Mouse (Mus musculus) hindbrain, embryonic 14.5 days (tissue): Measurements from ENCODE around the gene S100a3. TPM values are rescaled to one million over a fixed set of nuclear protein-coding genes. Genes with fewer than 3 reads are reported as not detected.
A peak's percentile ranks its signal among the peaks of the same experiment; 100 is the strongest.

Source experiments
- ATAC-seq: fragments of 200-750 bp; cut with Nextera tagmentation; 2 replicates; pipeline ENCODE4 v1.8.0; 2017; ENCODE audit warnings: moderate number of reproducible peaks, mild to moderate bottlenecking, moderate TSS enrichment, moderate library complexity; ENCODE audit not compliant: low FRiP score
- DNase-seq: peaks from one replicate; pipeline ENCODE4 v3.0.0-alpha.2; 2015; ENCODE audit warnings: low spot score
- H3K27ac ChIP-seq: fragments of 300-500 bp; sonication (generic); 2 replicates; pipeline ENCODE4 v1.5.1; 2014; ENCODE audit warnings: mild to moderate bottlenecking, moderate library complexity
- H3K27me3 ChIP-seq: fragments of 300-500 bp; sonication (generic); 2 replicates; pipeline ENCODE4 v1.6.1; 2014; ENCODE audit warnings: mild to moderate bottlenecking, low read length, mixed read lengths; ENCODE audit not compliant: control insufficient read depth, insufficient read depth
- H3K36me3 ChIP-seq: fragments of 300-500 bp; sonication (generic); replicated peaks from 2 replicates; pipeline ENCODE4 v1.6.1; 2014; ENCODE audit not compliant: control insufficient read depth, insufficient read depth
- H3K4me1 ChIP-seq: fragments of 300-500 bp; sonication (generic); replicated peaks from 2 replicates; pipeline ENCODE4 v1.6.1; 2014; ENCODE audit warnings: antibody characterized with exemption, low read length, mixed read lengths; ENCODE audit not compliant: control insufficient read depth, insufficient read depth
- H3K4me2 ChIP-seq: fragments of 300-500 bp; sonication (generic); replicated peaks from 2 replicates; pipeline ENCODE4 v1.6.1; 2014; ENCODE audit warnings: mild to moderate bottlenecking, moderate library complexity
- H3K4me3 ChIP-seq: fragments of 300-500 bp; sonication (generic); replicated peaks from 2 replicates; pipeline ENCODE4 v1.5.1; 2014; ENCODE audit warnings: mild to moderate bottlenecking, low read length
- H3K9ac ChIP-seq: fragments of 300-500 bp; sonication (generic); 2 replicates; pipeline ENCODE4 v1.6.1; 2014
- H3K9me3 ChIP-seq: fragments of 300-500 bp; sonication (generic); 2 replicates; pipeline ENCODE4 v1.6.1; 2016; ENCODE audit warnings: low read length; ENCODE audit not compliant: control insufficient read depth
- WGBS: fragments of 180-500 bp; shearing (Covaris S2); extraction: QIAGEN DNeasy Blood & Tissue Kit; methylation state at CpG from one replicate; pipeline ENCODE4 v1.1.7; 2014; 5-methylcytosine and 5-hydroxymethylcytosine counted together
- polyA plus RNA-seq: library from polyadenylated mRNA; unstranded; fragments of >200 nt; fragmentation: Nextera tagmentation; extraction: Ambion mirVana; gene quantifications from 2 replicates; pipeline ENCODE4 v1.2.1, GENCODE M21; 2014

The S100a3 gene
- polyA plus RNA-seq, 1 experiment from 2014 or later = 2.4 TPM

DNA sequence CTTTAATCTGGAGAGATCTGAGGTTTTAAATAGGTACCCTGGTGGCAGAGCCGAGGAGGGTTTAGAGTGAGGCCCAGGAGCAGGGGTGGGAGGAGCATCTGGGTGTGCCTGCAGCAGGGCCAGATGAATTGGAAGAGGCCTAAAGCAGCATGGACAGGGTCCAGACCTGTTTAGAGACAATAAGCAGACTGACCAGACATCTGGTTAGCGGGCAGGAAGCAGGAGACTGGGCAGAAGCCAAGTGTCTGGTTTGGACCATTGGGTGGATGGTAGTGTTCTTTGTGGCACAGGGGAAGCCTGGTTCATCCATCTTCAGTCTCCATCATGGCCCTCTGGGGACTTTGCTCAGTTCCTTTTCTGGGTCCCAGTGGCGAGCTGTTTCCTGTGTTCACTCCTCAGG is 23.5 kb downstream of the S100a3 start:
- ATAC-seq = no peak
- no peaks in the 10 kb centered on the region for H3K4me1 ChIP-seq
- no peak overlapping the region for H3K9ac ChIP-seq
- no peaks in the 10 kb centered on the region for H3K9me3 ChIP-seq
- DNase-seq = no peak
- no peaks in the 10 kb centered on the region for H3K36me3 ChIP-seq
- H3K4me2 ChIP-seq = no peak overlapping the region
- WGBS = 46% methylated on average over 3 of the region's 3 CpGs
- H3K27me3 ChIP-seq = no peaks in the 10 kb centered on the region
- no peak overlapping the region for H3K27ac ChIP-seq
- no peak overlapping the region for H3K4me3 ChIP-seq

DNA sequence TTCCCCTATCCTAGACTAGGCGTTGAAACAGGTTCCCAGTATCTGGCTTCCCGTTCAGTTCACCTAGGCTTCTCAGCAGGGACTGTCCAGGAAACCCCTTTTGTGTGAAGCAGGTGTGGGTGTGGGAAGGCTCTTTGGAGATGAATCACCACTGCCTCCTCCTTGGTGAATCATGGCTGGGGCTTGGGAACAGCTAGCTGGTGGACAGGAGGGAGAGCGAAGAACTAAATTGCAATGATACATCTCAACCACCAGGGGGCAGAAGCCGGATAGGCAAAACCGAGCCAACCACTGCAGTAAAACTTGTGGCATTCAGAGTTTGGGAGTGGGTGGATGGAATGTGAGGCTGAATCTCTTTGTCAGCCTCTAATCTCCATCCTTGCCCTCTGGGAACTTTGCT is 25.2 kb downstream of the S100a3 start:
- DNase-seq = peak; percentile 75
- no peaks in the 10 kb centered on the region for H3K27me3 ChIP-seq
- no peak overlapping the region for H3K9ac ChIP-seq
- H3K9me3 ChIP-seq = no peaks in the 10 kb centered on the region
- 37% methylated on average over 5 of the region's 5 CpGs for WGBS
- H3K27ac ChIP-seq = no peak overlapping the region
- no peak overlapping the region for H3K4me3 ChIP-seq
- no peaks in the 10 kb centered on the region for H3K36me3 ChIP-seq
- H3K4me2 ChIP-seq = no peak overlapping the region
- H3K4me1 ChIP-seq = no peaks in the 10 kb centered on the region
- no peak for ATAC-seq

DNA sequence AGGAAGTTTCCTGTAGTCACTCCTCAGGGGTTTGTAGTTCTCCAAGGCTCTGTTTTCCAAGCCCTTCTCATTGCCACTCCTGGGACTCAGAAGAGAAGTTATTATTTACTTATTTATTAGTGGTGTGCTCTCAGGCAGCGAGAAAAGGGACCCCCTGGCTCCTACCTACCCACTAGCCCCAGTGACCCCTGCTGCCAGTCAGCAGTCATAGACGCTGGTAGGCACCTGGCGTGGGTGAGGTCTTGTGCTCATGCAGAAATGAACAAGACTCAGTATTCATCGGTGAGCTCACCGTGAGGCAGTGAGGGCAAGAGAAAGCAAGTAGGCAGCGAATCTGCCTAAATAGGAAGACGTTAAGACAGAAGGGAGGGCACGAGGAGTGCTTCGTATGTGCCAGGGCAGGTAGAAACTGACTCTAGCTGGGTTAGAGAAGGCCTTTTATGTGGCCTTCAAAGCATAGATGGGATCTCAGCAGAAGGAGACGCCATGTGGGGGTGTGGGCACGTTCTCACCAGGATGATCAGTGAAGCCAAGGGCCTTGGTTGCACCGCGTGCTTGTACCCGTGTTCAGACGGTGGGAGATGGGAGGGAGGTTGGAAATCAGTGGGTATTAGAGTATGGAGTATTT is 25.8 kb downstream of the S100a3 start:
- 86% methylated on average over 15 of the region's 15 CpGs for WGBS
- Histone ChIP-seq H3K9ac (no peak overlapping the region), H3K36me3 (no peaks in the 10 kb centered on the region), H3K9me3 (no peaks in the 10 kb centered on the region), H3K4me1 (no peaks in the 10 kb centered on the region), H3K4me3 (no peak overlapping the region), H3K27ac (no peak overlapping the region), H3K4me2 (no peak overlapping the region), H3K27me3 (no peaks in the 10 kb centered on the region)
- no peak for DNase-seq
- ATAC-seq = no peak

DNA sequence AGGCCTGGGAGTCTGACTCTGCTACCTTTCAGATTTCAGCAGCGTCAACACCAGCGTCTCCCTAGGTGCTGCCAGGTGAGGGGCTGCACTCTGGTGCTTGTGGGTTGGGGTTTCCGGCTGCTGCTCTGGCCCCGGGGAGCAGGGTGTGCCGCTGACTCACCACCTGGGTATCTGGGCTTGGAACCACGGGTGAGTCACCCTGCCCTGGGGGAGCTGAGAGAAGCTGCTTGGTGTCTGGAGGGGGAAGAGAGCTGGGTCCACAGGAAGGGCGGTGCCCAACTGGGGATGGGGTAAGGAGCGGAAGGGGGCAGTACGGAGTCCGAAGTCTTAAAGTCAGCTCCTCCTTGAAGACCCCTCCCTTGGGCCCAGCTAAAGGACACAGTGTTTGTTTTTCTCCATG is 26.5 kb downstream of the S100a3 start:
- no peaks in the 10 kb centered on the region for H3K36me3 ChIP-seq
- H3K4me1 ChIP-seq = no peaks in the 10 kb centered on the region
- H3K4me3 ChIP-seq = no peak overlapping the region
- 76% methylated on average over 10 of the region's 10 CpGs for WGBS
- ATAC-seq = no peak
- no peak for DNase-seq
- H3K9me3 ChIP-seq = no peaks in the 10 kb centered on the region
- H3K4me2 ChIP-seq = no peak overlapping the region
- H3K27me3 ChIP-seq = no peaks in the 10 kb centered on the region
- H3K9ac ChIP-seq = no peak overlapping the region
- no peak overlapping the region for H3K27ac ChIP-seq

DNA sequence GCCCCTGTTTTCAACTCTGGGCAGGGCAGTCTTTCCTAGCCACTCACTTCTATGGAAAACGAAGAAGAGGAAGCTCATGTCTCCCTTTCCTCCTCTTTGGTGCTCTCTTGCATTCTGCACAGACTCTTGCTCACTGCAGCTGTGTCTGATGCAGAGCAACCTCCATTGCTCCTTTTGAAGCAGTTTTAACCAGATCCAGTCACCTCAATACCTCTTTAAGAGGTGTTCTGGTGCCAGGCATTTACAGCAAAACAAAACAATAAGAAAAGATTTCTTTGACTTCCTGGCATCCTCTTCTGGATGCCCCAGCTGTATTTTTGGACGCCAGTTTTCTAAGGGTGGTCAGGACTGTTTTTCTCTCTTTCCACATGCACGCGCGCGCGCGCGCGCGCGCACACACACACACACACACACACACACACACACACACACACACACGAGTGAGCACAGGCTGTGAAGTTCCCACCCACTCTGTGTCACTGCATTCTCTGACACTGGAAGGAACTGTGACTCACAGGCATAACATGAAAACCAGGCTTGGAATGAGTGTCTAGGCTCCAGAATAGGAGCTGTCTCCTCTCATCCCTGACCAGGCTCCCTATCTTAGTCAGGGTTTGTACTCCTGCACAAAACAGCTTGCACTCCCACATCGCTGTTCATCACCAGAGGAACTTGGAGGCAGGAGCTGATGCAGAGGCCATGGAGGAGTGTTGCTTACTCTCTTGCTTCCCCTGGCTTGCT is 27.2 kb downstream of the S100a3 start:
- H3K4me1 ChIP-seq = no peaks in the 10 kb centered on the region
- no peak overlapping the region for H3K4me2 ChIP-seq
- DNase-seq (no peak), ATAC-seq (no peak)
- H3K27ac ChIP-seq = no peak overlapping the region
- no peak overlapping the region for H3K4me3 ChIP-seq
- WGBS = 94% methylated on average over 14 of the region's 14 CpGs
- H3K9ac ChIP-seq = no peak overlapping the region
- no peaks in the 10 kb centered on the region for H3K9me3 ChIP-seq
- no peaks in the 10 kb centered on the region for H3K36me3 ChIP-seq
- no peaks in the 10 kb centered on the region for H3K27me3 ChIP-seq

DNA sequence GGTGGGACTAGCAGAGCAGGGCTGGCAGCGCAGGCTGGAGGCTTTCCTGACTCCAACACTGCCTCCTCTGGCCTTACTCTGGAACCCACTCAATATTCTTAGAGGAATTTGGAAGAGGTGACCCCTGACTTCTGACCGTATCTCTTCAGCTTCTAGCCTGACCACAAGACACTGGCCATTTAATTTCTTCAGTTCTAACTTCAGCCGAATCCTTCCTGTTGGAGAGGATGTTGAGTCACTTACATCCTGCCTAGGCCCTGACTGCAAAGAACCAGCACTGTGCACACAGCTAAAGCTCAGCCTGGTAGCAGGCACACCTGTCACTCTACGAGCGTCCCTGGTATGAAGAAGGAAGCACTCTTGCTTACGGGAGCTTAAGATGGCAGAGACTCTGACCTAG is 29.0 kb downstream of the S100a3 start:
- no peak overlapping the region for H3K4me3 ChIP-seq
- 89% methylated on average over 6 of the region's 6 CpGs for WGBS
- no peaks in the 10 kb centered on the region for H3K36me3 ChIP-seq
- DNase-seq (no peak), ATAC-seq (no peak)
- H3K9ac ChIP-seq = no peak overlapping the region
- no peak overlapping the region for H3K4me2 ChIP-seq
- H3K9me3 ChIP-seq = no peaks in the 10 kb centered on the region
- no peak overlapping the region for H3K27ac ChIP-seq
- no peaks in the 10 kb centered on the region for H3K4me1 ChIP-seq
- H3K27me3 ChIP-seq = no peaks in the 10 kb centered on the region

DNA sequence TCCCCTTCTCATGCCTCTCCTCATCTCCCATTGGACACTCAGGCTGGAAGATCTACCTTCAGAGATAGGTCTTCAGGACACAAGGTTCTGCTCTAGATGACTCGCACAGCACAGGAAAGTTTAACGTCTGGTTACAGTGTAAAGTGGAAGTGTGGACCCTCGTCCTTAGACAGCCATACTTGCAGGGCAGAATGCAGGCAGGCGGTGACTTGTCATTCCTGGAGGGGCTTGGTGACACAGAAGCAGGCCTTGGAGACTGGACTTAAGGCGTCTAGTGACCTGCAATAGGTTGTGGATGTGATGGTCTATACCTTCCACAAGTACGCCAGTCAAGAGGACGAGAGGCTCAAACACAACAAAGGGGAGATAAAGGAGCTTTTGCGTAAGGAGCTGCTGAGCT is 29.6 kb downstream of the S100a3 start, which contains the start of gene S100a2:
S100a2 (plus strand) TSS at position 301 of the 400 bp plus-strand sequence.
- Histone ChIP-seq H3K9me3 (no peaks in the 10 kb centered on the region), H3K4me3 (no peak within 1 kb of the TSS), H3K9ac (no peak within 1 kb of the TSS), H3K36me3 (no peaks in the 10 kb centered on the region), H3K4me2 (no peak within 1 kb of the TSS), H3K4me1 (no peaks in the 10 kb centered on the region), H3K27ac (no peak within 1 kb of the TSS), H3K27me3 (no peaks in the 10 kb centered on the region)
- 91% methylated on average over 8 of the region's 8 CpGs for WGBS
- DNase-seq (no peak), ATAC-seq (no peak)

DNA sequence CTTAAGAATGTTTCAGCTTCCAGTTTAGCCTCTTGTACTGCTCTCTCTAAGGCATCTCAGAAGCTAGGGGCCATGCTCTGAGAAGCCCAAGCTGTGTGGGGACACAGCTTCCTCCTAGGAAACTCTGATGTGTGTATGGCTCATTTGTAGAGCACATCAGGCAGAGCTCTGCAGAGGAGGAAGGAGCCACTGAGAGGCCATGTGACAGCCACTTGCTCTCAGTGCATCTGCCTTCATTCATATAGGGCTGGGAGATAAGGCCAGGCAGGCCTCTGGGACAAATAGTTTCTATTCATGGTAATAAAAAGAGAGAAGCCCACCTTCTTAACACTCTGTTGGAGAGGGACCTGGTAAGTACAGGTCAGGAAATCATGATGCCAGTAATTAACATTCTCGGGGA is 34.1 kb downstream of the S100a3 start:
- no peak overlapping the region for H3K27ac ChIP-seq
- DNase-seq (no peak), ATAC-seq (no peak)
- H3K4me2 ChIP-seq = no peak overlapping the region
- no peaks in the 10 kb centered on the region for H3K9me3 ChIP-seq
- H3K36me3 ChIP-seq = no peaks in the 10 kb centered on the region
- H3K4me1 ChIP-seq = no peaks in the 10 kb centered on the region
- no peak overlapping the region for H3K4me3 ChIP-seq
- H3K9ac ChIP-seq = no peak overlapping the region
- 94% methylated on average over 1 of the region's 1 CpGs for WGBS
- no peaks in the 10 kb centered on the region for H3K27me3 ChIP-seq

DNA sequence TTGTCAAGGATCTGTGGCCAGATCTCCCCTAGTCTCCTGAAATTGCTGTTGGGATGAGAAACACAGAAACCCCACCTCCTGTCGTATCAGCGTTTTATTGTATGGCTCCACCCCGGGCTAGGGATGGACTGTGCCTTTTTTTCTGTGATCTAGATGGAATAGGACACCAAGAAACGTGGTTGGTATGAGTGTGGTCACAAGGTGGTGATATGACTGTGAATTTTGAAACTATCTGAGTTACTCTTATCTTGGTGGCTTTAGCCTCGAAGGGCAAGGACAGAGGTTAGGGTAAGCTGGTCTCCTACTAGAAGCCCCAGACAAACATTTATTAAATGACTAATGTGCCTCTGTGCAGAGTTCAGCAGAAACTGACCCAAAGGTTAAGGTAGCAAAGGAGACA is 35.2 kb downstream of the S100a3 start:
- no peaks in the 10 kb centered on the region for H3K4me1 ChIP-seq
- WGBS = 75% methylated on average over 5 of the region's 5 CpGs

More for the DNA sequence above, 35.2 kb downstream of the S100a3 start:
- H3K9ac ChIP-seq = no peak overlapping the region
- no peak overlapping the region for H3K4me3 ChIP-seq
- no peak for DNase-seq
- no peak overlapping the region for H3K27ac ChIP-seq
- H3K9me3 ChIP-seq = no peaks in the 10 kb centered on the region
- ATAC-seq = no peak
- no peaks in the 10 kb centered on the region for H3K27me3 ChIP-seq
- no peak overlapping the region for H3K4me2 ChIP-seq
- no peaks in the 10 kb centered on the region for H3K36me3 ChIP-seq
